Comparison of ENCODE assay signal across 13 mouse cellular contexts in the genomic region with DNA sequence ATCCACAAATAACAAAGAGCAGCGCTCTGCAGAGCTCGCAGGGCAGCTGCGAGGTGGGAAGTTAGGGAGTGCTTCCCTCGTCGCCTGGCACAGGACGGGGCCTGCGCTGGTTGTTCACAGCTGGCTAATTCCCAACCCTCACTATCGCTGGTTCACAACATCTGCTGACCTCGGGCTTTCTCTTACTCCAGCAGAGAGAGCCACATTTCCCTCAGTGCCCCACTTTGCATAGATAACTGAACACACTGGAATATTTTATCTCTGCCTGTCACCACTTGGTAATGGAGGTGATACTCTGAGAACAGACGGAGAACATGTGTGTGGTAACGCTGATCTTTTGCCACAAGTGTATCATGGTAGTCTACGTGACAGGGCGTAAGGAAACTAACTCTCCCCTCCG. TPM values are rescaled to one million over a fixed set of nuclear protein-coding genes. Genes with fewer than 3 reads are reported as not detected.
DNase-seq lines count a peak whose midpoint lies in the region; ATAC-seq lines count a peak whose summit lies in the region.
"Had no signal": no experiment of that assay in that cellular context is flagged by ENCODE, and none has a peak within 500 bp of the region (broad histone marks: within the 10 kb centered on the region; RNA-seq: fewer than 3 reads in every experiment).

No protein-coding gene starts in this region.

- WGBS in lung, embryonic 16.5 days = 68% methylated on average over 14 of the region's 14 CpGs

- no peak overlapping the region for H3K9ac ChIP-seq in lung, embryonic 16.5 days (ENCODE audit: low read length)

- peak; percentile 29; the same call in 1 of the 2 replicates for ATAC-seq in lung, embryonic 16.5 days (ENCODE audit: low read depth)
- peak; percentile 73 for ATAC-seq in megakaryocyte progenitor cell, adult 5-6 weeks (replicated peaks; ENCODE audit: poor library complexity)

- H3K4me3 ChIP-seq in lung, embryonic 16.5 days (ENCODE audit: low read length) = no peak overlapping the region

- intact Hi-C loops in heart, postnatal 10 days (cut with DNase I) = no loop called here
- intact Hi-C loops in left cerebral cortex, postnatal 10 days (cut with DNase I) = no loop called here

- no peak overlapping the region for H3K4me2 ChIP-seq in lung, embryonic 16.5 days (ENCODE audit: low read depth, low read length)

- peaks cover 10% of the 10 kb centered on the region for H3K9me3 ChIP-seq in lung, embryonic 16.5 days (ENCODE audit: control insufficient read depth, low read length)

- no peak for DNase-seq in lung, postnatal 36 days
- DNase-seq in c-Kit-positive CD71-positive TER-119-positive erythroid progenitor cells, embryonic 14.5 days (ENCODE audit: low spot score) = peak; percentile 78
- DNase-seq in heart, postnatal 10 days = peak; percentile 67 to 71
- no peak for DNase-seq in cerebellum, postnatal 25 days
- no peak for DNase-seq in left cerebral cortex, postnatal 10 days (ENCODE audit: extremely low spot score in 1 of 2, low spot score in 2 of 2)
- no peak for DNase-seq in kidney, postnatal 10 days
- DNase-seq: cerebellum, postnatal 14 days; gastrocnemius, postnatal 10 days; right cerebral cortex, postnatal 25 days; thymus, adult 2 months had no signal

- peaks cover 56% of the 10 kb centered on the region for H3K36me3 ChIP-seq in lung, embryonic 16.5 days (ENCODE audit: control insufficient read depth, insufficient read depth, low read length)

- H3K27ac ChIP-seq in lung, embryonic 16.5 days (ENCODE audit: low read length) = no peak overlapping the region

- H3K4me1 ChIP-seq in lung, embryonic 16.5 days (replicated peaks; ENCODE audit: control insufficient read depth, insufficient read depth, low read length) = no peaks in the 10 kb centered on the region

- H3K27me3 ChIP-seq in lung, embryonic 16.5 days (ENCODE audit: control insufficient read depth, insufficient read depth, low read depth, low read length) = no peaks in the 10 kb centered on the region
- H3K27me3 ChIP-seq: CH12.LX had no signal

RNA-seq across cellular contexts. Expression of a gene that starts 26.5 kb away (rescaled TPM):
- polyA plus RNA-seq in lung, embryonic 16.5 days (2015; fragmentation: Nextera tagmentation; extraction: Ambion mirVana) = 0.52 and 0.55 TPM in 2 replicates
- under 1 TPM in 1 of 2 experiments, not detected in 1; 0.36 TPM for total RNA-seq in heart, postnatal 10 days (2021)
- 0.10 and 0.12 TPM in 2 replicates for total RNA-seq in megakaryocyte progenitor cell, adult 5-6 weeks (2015)
- total RNA-seq in megakaryocyte progenitor cell, adult 5-6 weeks (2017) = 0.27 and 3.2 TPM in 2 replicates
- 1 to 10 TPM; 3.1 to 3.5 TPM for total RNA-seq in left cerebral cortex, postnatal 10 days (2021)
- total RNA-seq: gastrocnemius, postnatal 10 days had no signal

RNA-seq across cellular contexts. Expression of a gene that starts 38.0 kb away (rescaled TPM):
- not detected in 2 replicates for polyA plus RNA-seq in lung, embryonic 16.5 days (2015; fragmentation: Nextera tagmentation; extraction: Ambion mirVana)
- total RNA-seq in heart, postnatal 10 days (2021) = under 1 TPM; 0.27 to 0.69 TPM
- total RNA-seq in megakaryocyte progenitor cell, adult 5-6 weeks (2015) = 2.1 and 2.4 TPM in 2 replicates
- 0.34 and 0.92 TPM in 2 replicates for total RNA-seq in megakaryocyte progenitor cell, adult 5-6 weeks (2017)
- total RNA-seq in left cerebral cortex, postnatal 10 days (2021) = under 1 TPM; 0.30 to 0.73 TPM

RNA-seq across cellular contexts. Expression of a gene that starts 39.1 kb away (rescaled TPM):
- polyA plus RNA-seq in lung, embryonic 16.5 days (2015; fragmentation: Nextera tagmentation; extraction: Ambion mirVana) = 105 and 108 TPM in 2 replicates
- 10 to 100 TPM; 35.1 to 38.8 TPM for total RNA-seq in heart, postnatal 10 days (2021)
- 24.7 and 28.3 TPM in 2 replicates for total RNA-seq in megakaryocyte progenitor cell, adult 5-6 weeks (2015)
- 21.0 and 23.7 TPM in 2 replicates for total RNA-seq in megakaryocyte progenitor cell, adult 5-6 weeks (2017)
- 100 to 1,000 TPM; 202 to 204 TPM for total RNA-seq in left cerebral cortex, postnatal 10 days (2021)

RNA-seq across cellular contexts. Expression of a gene that starts 58.4 kb away (rescaled TPM):
- polyA plus RNA-seq in lung, embryonic 16.5 days (2015; fragmentation: Nextera tagmentation; extraction: Ambion mirVana) = 16.9 and 17.1 TPM in 2 replicates
- 1 to 10 TPM; 5.1 to 5.5 TPM for total RNA-seq in heart, postnatal 10 days (2021)
- 5.5 and 10.4 TPM in 2 replicates for total RNA-seq in megakaryocyte progenitor cell, adult 5-6 weeks (2015)
- total RNA-seq in megakaryocyte progenitor cell, adult 5-6 weeks (2017) = 19.6 and 29.7 TPM in 2 replicates
- total RNA-seq in left cerebral cortex, postnatal 10 days (2021) = 10 to 100 TPM in 1 of 2 experiments, 1 to 10 TPM in 1; 7.4 to 10.2 TPM

RNA-seq across cellular contexts. Expression of a gene that starts 58.4 kb away (rescaled TPM):
- polyA plus RNA-seq in lung, embryonic 16.5 days (2015; fragmentation: Nextera tagmentation; extraction: Ambion mirVana) = 65.1 and 65.7 TPM in 2 replicates
- 1 to 10 TPM; 6.6 to 7.8 TPM for total RNA-seq in heart, postnatal 10 days (2021)
- total RNA-seq in megakaryocyte progenitor cell, adult 5-6 weeks (2015) = 32.9 and 42.6 TPM in 2 replicates
- total RNA-seq in megakaryocyte progenitor cell, adult 5-6 weeks (2017) = 16.5 and 24.9 TPM in 2 replicates
- 1 to 10 TPM; 4.5 to 4.8 TPM for total RNA-seq in left cerebral cortex, postnatal 10 days (2021)

Comparison
In these comparisons a context has a peak if more than half of its experiments do, and no peak if none do; other contexts are left out.
1. DNase-seq: peak in c-Kit-positive CD71-positive TER-119-positive erythroid progenitor cells, embryonic 14.5 days (single experiment) and heart, postnatal 10 days (2 of 2); none in lung, postnatal 36 days (single experiment), cerebellum, postnatal 25 days (0 of 2), left cerebral cortex, postnatal 10 days (0 of 2) and kidney, postnatal 10 days (single experiment).
2. RNA of a gene that starts 39.1 kb away (total RNA-seq): 202 to 204 TPM in left cerebral cortex, postnatal 10 days; 35.1 to 38.8 TPM in heart, postnatal 10 days and 21.0 to 28.3 TPM in megakaryocyte progenitor cell, adult 5-6 weeks; every median in the first group is over 4 times any median in the second.